Mouse (Mus musculus) cerebellum, adult 2 months (tissue): ENCODE measurements at regions not wholly inside any gene's neighbourhood (a gene's known extent, or its start where the extent isn't known, plus 50 kb on each side); places are given as distances from the start of the nearest gene placed in this dataset.

ENCODE experiments used
- DNase-seq, 2 experiments: peaks; one replicate each; pipeline ENCODE4 v3.0.0; 2021
- H3K27ac ChIP-seq: fragments of 200-500 bp; 2 replicates; pipeline ENCODE4 v1.5.1; 2012; ENCODE audit warnings: low read length, control low read depth, inconsistent platforms; ENCODE audit not compliant: insufficient read depth
- H3K27me3 ChIP-seq: fragments of 200-500 bp; 2 replicates; pipeline ENCODE4 v1.6.1; 2012; ENCODE audit warnings: inconsistent platforms, mild to moderate bottlenecking, low read length, moderate library complexity; ENCODE audit not compliant: control insufficient read depth, insufficient read depth
- H3K4me1 ChIP-seq: fragments of 200-500 bp; 2 replicates; pipeline ENCODE4 v1.6.1; 2011; ENCODE audit warnings: low read length; ENCODE audit not compliant: control insufficient read depth, insufficient read depth
- H3K4me3 ChIP-seq: fragments of 200-500 bp; replicated peaks from 2 replicates; pipeline ENCODE3; 2011; ENCODE audit warnings: mild to moderate bottlenecking, low read depth, low read length, control low read depth; ENCODE audit not compliant: insufficient read depth
- CTCF ChIP-seq: fragments of 200-500 bp; IDR thresholded peaks from 2 replicates; pipeline ENCODE4 v1.5.1; 2011; ENCODE audit warnings: low read depth, mild to moderate bottlenecking, control low read depth, low read length, moderate library complexity, borderline replicate concordance; ENCODE audit not compliant: insufficient read depth
- POLR2A ChIP-seq: fragments of 200-500 bp; IDR thresholded peaks from 2 replicates; pipeline ENCODE4 v1.6.1; 2011; ENCODE audit warnings: low read length, control low read depth, borderline replicate concordance; ENCODE audit not compliant: insufficient read depth
- WGBS: fragments of 180-500 bp; shearing (Covaris S2); methylation state at CpG from one replicate; pipeline ENCODE4 v1.1.7; 2018; 5-methylcytosine and 5-hydroxymethylcytosine counted together

DNA sequence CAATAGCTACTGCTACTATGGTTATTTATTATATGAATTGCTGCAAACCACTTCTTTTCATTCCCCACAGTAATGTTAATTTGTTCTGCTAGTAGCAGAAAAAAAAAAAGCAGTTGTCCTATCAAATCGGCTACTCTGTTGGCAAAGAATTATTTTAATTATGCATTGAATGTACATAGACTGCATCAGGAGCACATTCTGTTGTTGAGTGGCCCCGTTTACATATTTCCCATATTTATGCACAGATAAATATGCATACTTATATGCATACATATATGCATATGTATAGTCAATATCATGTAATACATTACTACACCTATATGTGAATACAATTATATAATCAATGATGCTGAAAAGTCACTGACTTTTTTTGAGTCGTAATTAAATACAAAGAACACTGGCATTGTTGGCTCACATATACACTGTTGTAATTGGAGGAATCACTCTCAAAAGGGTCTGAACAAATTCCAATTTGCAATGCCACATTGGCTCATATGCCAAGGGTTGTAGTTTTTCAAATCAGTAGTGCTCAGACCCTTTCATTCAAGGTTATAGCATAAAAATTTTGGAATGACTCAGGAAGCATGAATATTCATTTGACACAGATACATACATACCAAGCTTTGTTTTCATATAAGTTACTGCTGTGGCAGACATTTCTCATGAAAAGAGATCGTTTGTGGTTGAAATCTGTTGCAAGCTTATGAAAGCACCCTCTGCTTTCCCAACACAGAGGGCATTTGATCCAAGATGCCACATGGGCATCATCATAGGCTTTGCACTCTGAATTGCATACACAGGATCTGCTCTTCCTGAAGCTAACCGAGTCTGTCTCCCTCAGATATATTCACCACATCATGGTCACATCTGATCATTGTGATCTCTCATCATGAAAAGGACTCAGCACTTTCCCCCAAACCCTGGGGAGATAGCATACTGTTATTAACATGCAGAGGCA, 1030.6 kb upstream of the Map3k7 start:
- Histone ChIP-seq H3K4me3 (no peak overlapping the region), H3K4me1 (no peaks in the 10 kb centered on the region), H3K27ac (no peak overlapping the region), H3K27me3 (no peaks in the 10 kb centered on the region)
- TF ChIP-seq CTCF (no peak), POLR2A (no peak)
- no peak for DNase-seq
- WGBS = 58% methylated on average over 5 of the region's 5 CpGs

DNA sequence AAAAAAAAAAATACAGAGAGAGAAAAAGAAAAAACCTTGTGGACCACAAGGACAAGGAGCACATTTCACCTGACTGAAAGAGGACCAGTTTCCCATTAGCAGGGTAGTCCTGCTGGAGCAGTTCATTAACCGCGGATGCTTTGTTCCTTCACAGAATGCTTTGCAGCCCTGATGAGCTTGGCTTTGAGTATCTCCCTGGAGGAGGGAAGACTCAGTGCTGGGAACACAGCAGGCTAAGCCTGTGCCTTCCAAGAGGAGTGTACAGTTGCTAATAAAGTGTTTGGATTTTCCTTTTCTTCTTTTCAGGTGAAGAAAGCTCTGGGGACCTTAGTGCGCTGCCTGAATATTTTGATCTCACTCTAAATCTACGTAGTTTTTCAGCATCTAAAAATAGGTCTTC, 980.3 kb upstream of the Map3k7 start:
- 46% methylated on average over 4 of the region's 4 CpGs for WGBS
- Histone ChIP-seq H3K4me1 (no peaks in the 10 kb centered on the region), H3K4me3 (no peak overlapping the region), H3K27ac (no peak overlapping the region), H3K27me3 (no peaks in the 10 kb centered on the region)
- DNase-seq = no peak
- TF ChIP-seq POLR2A (no peak), CTCF (no peak)

- no peaks in the 10 kb centered on the region for H3K27me3 ChIP-seq
- no peak for DNase-seq
- TF ChIP-seq POLR2A = no peak
- no peak for TF ChIP-seq CTCF
- H3K27ac ChIP-seq = no peak overlapping the region
- H3K4me3 ChIP-seq = no peak overlapping the region
- H3K4me1 ChIP-seq = no peaks in the 10 kb centered on the region
These were observed 951.9 kb upstream of the Map3k7 start for GRCm38 (mm10) chr4:31012006-31012405.

DNA sequence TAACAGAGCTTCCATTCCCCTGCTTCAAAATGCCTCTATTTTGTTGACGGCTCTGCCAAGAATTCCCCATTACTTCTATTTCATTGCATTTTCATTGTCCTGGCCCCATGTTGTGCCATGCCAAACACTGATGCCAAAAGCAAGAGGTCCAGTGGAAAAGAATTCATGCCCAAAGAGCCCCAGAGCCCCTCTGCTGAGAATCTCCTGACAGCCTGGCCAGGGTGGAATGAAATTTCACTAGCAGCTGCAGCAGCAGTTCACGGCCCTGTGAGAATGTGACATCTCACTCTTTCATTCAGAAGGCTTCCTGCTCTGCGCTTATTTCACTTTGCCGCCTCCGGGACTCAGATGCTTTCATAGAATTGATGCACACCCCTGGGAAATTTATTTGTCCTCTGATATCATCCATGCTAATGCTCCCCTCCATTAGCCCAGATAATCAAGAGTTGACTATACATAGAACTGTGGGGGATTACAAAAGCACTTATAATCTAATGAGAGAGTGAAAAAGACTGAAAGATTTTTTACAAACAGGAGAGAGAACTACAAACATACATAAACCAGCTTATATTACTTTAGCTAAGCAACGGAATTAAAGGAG, 911.7 kb upstream of the Map3k7 start:
- TF ChIP-seq POLR2A (no peak), CTCF (no peak)
- no peak for DNase-seq
- H3K27ac ChIP-seq = no peak overlapping the region

GRCm38 (mm10) chr4:31076236-31076635, 887.7 kb upstream of the Map3k7 start:
- 73% methylated on average over 3 of the region's 3 CpGs for WGBS
- TF ChIP-seq CTCF (no peak), POLR2A (no peak)
- no peaks in the 10 kb centered on the region for H3K4me1 ChIP-seq
- H3K4me3 ChIP-seq = no peak overlapping the region
- no peak overlapping the region for H3K27ac ChIP-seq
- no peaks in the 10 kb centered on the region for H3K27me3 ChIP-seq
- DNase-seq = no peak

More for the DNA sequence above, 911.7 kb upstream of the Map3k7 start:
- H3K4me3 ChIP-seq = no peak overlapping the region
- no peaks in the 10 kb centered on the region for H3K27me3 ChIP-seq
- no peaks in the 10 kb centered on the region for H3K4me1 ChIP-seq
- 22% methylated on average over 6 of the region's 6 CpGs for WGBS

- no peak for DNase-seq
- H3K27me3 ChIP-seq = no peaks in the 10 kb centered on the region
- H3K4me1 ChIP-seq = no peaks in the 10 kb centered on the region
- WGBS = 53% methylated on average over 8 of the region's 8 CpGs
- TF ChIP-seq POLR2A (no peak), CTCF (no peak)
- no peak overlapping the region for H3K4me3 ChIP-seq
- no peak overlapping the region for H3K27ac ChIP-seq
These were observed 842.3 kb upstream of the Map3k7 start for GRCm38 (mm10) chr4:31121586-31121985.

- TF ChIP-seq CTCF (no peak), POLR2A (no peak)
- no peaks in the 10 kb centered on the region for H3K27me3 ChIP-seq
- no peaks in the 10 kb centered on the region for H3K4me1 ChIP-seq
- WGBS = 23% methylated on average over 1 of the region's 1 CpGs
- DNase-seq = no peak
- no peak overlapping the region for H3K27ac ChIP-seq
- H3K4me3 ChIP-seq = no peak overlapping the region
These were observed 820.7 kb upstream of the Map3k7 start for GRCm38 (mm10) chr4:31143166-31143565.

- Histone ChIP-seq H3K4me1 (no peaks in the 10 kb centered on the region), H3K27me3 (no peaks in the 10 kb centered on the region), H3K27ac (no peak overlapping the region), H3K4me3 (no peak overlapping the region)
- 15% methylated on average over 4 of the region's 4 CpGs for WGBS
- TF ChIP-seq CTCF = no peak
- TF ChIP-seq POLR2A = no peak
- no peak for DNase-seq
These were observed 796.5 kb upstream of the Map3k7 start for GRCm38 (mm10) chr4:31167431-31167830.
